Mouse (Mus musculus): Measurements from ENCODE around the gene Tmem114.

The Tmem114 gene

DNA sequence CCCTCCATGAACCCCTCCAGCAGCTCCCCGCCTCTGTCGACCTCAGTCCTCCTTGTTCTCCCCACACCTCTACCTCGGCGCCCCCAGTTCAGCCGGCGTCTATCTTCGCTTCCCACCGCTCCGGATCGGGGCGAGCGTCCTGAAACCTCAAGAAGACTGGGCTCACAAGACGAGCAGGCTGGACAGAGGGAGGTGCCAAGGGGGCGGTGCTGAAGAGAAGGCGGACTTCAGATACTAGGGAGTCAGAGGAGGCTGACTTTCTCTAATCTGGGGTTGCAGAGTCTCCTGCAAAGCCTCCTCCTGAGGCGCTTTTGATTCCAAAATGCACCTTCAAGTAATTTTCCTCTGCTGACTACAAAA, at the start of gene Tmem114:
Gene Tmem114 (minus strand): TSS at position 166 of the 360 bp plus-strand sequence.
- no peak for DNase-seq

DNA sequence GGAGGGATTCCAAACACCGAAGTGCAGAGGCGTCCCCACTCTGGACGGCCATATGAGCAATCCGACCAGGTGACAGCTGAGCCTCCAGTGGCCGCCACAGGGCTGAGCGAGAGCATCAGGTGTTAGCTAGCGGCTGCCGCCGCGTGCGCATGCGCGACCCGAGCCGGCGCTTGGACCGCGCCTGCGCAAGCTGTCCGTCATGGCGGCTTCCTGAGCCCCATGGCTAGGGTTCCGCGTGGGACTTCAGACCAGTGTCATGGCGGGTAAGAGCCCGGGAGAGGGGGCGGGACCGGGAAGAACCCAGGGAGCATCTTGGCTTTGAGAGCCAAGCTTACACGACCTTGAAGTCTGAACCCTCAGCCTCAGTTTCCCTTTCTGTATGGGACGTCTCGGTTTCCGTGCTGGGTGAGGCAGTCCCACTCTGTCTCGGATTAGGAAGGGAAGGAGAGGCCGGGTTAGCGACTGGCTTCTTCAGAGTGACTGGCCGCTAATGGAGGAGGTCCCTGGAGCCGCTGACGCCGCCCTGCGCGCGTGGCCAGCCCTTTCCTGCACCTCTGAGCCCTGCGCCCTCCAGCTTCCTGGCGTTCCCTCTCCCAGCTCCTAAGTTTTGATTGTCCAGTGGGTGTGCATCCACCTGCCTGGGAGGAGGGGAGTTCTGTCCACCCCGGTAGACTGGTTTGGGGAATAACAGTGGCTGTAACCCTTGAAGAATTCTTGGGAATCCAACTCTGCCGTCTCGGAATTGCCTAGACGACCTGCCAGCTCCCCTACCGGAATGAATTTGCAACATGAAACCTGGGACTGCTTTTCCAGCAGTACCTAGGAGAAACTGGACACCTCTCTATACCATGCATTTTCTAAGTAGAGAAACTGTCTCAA, 45.9 kb upstream of the Tmem114 start, which contains the start of gene Mettl22:
Gene Mettl22 (plus strand): TSS at position 186 of the 879 bp plus-strand sequence.
- DNase-seq = peak; percentile 90

DNA sequence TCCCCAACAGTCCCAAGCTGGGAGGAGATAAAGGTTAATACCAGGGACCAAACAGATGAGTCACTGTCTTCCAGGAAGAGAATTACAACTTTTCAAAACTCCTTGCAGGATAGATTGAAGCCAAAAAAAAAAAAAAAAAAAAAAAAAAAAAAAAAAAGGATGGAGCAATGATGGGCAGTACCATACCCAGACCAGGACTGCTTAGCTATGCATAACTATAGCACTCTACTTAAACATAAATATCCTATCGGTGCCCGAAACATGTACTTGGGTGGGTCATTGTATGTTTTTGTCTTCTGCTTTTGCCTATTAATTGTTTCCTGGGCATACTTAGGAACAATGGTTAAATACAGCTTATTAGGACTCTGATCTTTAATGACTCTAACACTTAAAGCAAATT, 45.2 kb upstream of the Tmem114 start:
- DNase-seq = no peak

DNA sequence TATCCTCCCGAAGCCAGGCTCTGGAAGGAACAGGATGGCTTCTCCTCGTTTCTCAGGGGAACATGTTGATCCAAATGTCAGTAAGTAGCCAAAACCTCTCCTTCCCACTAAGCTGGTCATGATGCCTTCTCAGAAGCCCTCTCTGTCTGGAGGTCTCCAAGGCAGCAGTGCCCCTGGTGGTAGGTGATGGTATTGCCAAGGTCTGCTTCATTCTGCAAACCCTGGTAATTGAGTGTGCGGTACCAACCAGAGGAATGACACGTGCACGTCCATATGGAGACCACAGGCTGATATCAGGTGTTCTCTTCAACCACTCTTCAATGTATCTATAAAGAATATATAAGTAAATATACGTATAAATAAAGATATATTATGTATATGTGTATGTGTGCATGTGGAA, 34.2 kb upstream of the Tmem114 start:
- DNase-seq = peak; percentile 58

DNA sequence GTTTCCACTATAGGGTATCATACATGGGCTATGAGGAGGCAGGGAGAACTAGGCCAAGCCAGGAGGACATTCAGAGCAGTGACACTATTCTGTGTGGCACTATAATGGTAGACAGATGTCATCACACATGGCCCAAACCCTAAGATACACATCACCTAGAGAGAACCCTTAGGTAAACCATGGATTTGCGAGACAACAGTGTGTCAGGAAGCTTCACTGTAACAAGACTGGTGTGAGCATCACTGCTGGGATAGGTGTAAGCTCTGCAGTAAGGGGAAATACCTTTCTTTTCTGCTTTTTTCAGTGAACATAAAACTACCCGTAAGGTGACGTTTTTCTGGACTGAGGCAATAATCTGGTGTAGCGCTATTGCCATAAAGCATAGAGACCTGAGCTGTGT, 33.5 kb upstream of the Tmem114 start:
- no peak for DNase-seq

DNA sequence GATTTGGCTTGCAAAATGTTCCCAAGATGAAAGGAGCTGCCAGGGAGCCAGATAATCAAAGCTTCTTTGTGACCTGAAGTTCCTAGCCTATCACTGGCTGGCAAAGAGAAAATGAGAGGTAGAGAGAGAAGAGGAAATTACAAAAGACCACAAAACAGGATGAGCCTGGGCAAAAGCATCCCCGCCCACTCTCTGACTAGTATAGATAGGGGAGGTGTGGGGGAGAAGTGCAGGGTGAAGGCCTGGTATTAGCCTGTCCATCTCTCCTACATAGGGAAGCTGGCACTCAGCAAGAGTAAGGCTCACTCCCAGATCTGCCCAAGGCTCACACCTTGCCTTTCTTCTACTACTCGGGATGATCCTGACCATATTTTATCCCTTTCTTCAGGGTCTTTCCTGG, 30.3 kb upstream of the Tmem114 start:
- no peak for DNase-seq

DNA sequence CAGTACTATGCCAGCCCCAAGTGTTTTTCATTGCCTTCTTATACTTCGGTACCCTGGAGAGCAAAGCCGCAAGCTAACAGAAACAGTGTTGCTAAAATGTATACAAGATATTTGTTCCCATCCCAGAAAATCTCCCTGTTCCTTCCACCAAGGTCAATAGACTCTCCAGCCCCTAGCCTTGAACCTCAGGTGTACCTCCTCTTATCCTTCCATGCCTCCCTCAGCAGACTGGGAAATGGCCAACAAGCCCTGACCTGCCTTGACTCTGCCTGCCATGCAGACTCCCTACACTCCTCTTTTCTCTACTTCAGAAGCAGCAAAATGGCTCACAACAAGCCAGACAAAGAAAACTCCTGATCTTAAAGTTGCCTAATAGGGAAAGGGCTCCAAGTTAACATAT, 28.4 kb upstream of the Tmem114 start:
- no peak for DNase-seq

DNA sequence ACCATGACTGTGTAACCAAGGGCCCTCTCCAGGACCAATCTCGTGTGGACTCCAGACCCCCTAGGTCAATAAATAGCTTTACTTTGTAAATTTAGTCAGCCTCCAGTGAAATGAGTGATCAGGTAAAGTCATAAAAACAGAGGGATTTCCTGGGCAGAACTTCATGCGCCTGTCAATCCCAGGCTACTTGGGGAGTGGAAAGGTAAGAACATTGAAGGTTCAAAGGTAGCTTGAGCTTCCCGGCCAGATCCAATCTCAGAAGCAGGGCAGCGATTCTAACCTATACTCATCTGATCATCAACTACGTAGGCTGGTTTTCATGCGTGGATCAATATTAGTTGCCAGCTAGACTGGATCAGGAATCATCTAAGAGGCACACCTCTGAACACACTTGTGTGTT, 21.3 kb upstream of the Tmem114 start:
- no peak for DNase-seq

DNA sequence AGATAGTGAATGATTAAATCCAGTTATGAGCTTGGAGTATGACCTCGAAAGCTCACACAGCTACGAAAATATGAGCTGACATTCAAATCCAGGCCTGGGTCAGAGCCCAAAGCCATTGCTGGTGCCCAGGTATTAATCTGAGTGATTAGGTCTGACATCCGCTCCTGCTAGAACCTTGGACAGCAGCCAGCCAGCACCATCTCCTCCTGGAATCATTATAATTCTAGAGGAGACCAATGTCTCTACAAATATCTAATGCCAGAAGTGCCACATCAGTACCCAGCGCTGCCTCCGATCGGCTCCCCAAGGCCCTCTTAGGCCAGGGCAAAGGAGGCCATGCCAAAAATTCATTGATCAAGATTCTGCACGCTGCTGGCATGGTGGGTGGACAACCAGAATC, 20.0 kb upstream of the Tmem114 start:
- DNase-seq = no peak

DNA sequence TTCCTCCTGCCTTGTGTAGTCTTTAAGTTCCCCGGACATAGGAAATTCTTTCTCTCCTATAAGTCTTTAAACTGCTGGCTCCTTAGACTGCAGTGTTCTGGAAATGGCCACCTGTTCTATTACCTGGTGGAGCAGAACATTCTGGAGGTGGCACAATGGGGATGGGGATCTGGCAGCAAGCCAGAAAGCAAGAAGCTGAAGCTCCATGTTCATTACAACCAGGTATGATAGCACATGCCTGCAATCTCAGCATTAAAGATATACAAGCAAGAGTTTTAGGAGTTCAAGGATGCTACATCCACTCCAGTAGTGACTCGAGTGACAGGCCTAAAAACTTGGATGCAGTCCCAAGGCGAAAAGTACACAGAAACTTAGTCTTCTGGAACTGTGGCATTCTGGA, 7.7 kb upstream of the Tmem114 start:
- DNase-seq = no peak

DNA sequence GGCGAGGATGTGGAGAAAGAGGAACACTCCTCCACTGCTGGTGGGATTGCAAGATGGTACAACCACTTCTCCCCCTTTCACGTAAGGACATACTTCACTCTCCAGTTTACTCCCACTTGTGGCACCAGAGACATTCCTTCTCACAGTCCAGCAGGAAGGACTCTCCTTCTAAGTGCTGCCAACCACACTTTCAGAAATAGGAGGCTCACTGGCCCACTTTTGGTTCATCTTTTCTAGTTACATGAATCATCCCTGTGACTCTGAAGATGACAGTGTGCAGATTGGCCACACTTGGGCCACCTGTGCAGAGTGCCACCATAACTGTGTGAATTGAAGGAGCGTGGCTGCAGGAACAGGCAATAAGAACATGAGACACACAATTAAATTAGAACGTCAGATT, 4.6 kb upstream of the Tmem114 start:
- no peak for DNase-seq

DNA sequence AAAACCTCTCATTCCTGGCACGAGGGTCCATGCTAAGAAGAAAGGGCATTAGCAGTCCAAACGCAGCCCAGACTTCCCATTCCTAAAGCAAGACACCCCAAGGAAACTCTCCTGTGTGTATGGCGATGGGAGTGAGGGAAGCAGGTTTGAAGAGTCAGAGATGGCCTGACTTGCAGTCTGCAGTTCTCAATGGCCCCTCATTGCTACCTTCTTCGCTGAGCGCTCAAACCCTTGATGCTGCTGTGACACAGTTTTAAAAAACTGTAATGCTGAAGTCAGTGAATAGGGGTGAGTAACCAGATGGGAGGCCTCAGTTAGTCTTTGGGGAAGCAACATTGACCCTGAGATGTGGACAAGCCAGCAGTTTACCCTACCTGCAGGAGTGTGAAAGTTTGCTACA, 800 bp upstream of the Tmem114 start:
- DNase-seq = no peak

DNA sequence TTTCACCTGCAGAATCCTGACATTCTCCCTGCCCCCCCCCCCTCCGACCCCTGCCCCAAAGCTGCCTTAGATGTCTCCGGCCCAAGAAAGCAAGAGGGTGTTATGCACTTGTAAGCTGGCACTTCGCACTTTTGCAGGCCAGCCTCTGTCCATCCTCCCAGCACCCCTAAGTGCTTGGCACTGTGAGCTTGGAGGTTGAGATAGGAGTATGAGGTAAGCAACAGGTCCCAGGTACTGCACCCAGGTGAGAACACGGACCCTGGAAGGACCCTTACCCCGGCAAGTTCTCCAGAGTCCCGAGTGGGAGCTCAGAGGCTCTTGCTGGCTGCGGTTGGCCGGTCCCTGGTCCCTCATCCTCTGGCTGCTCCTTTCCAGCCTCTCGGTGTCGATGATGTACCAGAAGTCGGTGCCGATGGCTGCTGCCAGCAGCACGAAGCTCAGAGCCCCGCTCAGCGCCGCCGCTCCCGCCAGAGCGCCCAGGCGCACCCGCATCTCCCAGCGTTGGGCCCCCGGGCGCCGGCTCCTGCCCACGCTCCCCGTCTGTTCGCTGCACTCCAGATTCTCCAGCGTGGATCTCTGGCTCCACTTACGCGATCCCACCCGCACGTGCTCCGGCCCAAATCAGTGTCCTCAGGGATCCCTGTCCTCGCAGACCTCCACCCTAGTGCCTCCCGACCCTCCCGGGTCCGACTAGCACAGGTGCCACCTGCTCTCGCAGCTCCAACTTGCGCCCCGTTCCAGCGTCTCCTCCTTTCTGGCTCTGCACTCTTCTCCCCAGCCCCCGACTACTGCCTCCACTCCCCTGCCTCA, 570 bp downstream of the Tmem114 start:
- no peak for DNase-seq

DNA sequence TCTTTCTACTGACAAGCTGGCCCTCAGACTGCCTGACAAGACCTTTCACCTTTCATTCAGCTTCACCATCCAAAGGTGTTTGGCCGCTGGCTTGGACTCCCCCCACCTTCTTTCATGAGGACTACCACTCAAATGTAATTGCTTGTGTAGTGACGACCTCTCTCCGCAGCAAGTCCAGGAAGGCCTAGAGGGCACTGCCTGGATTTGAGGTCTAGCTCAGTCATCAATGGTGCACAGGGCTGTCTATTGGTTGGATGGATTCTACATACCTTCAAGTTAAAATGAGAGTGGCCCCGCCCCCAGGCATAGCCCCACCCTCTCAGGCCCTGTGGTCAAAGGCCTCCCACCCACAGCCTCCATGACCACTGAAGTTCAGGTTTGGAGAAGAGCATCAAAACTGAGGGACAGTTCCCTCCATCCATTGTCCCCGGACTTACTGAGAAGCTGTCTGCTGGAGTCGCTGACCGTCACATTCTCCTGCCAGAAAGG, 1.3 kb downstream of the Tmem114 start:
- DNase-seq = no peak

DNA sequence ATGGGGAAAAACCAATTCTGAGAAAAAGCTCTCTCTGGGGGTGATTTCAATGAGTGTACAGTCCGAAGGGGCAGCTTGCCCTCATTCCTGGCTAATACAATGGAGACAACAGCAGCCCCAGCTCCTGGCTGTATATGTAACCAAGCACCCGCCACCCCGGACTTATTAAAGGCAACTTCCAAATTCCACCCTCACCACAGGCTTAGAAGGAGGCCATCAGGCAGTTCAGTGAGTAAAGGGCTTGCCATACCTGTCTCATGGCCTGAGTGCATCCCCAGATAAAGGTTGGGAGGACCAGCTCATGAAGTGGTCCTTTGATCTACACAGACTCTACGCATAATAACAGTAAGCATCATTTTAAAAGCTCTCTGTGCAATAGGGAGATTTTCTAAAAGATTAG, 4.1 kb downstream of the Tmem114 start:
- DNase-seq = no peak

DNA sequence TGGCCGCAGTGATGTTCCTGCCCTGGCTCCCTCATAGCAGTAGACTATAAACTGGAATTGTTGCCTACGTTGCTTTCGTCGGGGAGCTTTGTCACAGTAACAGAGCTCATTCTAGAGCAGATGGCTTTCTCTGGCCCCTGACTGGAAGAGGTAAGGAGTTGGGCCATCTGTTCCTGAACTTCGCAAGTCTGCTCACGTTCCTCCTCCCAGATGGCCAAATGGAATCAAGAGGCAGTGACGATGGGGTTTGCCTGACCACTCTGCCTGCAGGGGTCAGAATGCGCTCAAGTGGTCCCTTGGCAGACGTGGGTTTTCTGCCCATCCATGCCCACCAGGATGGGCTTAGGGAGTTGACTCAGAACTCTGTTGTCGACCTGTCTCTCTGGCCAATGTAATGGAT, 4.6 kb downstream of the Tmem114 start:
- DNase-seq = peak; percentile 52

DNA sequence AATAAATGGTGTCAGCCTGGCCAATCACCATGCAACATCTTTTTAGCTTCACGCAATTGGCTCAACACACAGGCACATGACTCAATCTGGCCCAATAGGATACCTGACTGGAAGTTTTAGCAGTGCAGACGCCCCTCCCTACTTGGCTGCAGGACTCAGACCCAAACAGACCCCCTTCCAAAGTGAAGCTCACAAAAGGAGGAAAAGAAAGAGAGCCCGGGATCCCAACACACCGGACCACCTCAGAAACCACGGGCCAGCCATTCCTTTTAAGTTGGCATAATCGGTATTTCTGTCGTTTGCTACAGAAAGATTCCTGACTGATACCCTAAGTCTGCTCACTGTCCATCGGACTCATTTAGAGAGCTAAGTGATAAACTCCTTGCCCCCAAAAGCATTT, 5.3 kb downstream of the Tmem114 start:
- no peak for DNase-seq

DNA sequence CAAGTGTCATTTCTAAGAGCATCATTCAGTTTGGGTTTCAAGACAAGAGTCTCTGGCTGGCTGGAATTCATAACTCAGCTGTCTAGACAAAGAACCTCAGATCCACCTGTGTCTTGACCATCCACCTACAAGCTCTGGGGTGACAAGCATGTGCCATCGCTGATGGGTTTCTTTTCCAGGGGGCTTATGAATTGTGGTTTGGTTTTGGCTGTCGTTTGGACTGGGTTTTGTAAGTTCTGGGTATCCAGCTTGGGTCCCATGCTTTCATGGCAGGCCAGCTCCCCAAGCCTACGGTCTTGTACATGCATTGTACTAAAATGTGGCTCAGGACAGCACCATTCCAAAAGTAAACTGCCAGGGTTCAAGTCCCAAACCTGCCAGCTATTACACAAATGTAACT, 6.8 kb downstream of the Tmem114 start:
- no peak for DNase-seq

DNA sequence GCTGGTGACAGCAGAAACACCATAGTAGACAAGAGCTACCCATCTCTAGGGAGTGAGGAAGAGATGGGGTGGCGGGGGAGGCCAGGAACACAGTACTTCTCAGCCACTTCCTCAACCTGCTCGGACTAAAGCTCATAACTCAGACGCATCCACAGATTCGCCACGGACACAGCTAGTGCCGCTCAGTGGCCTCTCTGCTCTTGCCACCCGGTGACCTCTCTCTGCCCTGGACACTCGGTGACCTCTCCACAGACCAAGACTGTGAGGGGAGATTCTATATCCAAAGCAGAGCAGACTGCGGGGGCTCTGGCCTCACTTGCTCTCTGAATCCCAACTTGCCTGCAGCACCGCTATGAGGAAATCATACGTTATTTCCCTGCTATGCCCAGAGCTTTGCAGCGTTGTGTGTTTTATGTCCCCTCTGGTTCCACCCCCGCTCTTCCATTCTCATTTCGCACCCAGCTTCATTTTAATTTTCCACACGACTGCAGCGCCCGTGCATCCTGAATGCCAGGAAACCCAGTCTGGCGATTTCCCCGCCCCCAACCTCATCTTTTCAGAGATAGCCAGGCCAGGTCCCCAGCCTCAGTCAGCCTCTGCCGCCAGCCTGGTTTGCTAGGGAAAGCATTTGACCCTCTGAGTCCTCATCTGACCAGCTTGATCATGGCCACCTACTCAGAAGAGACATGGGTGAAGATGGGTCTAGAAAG, 7.8 kb downstream of the Tmem114 start:
- no peak for DNase-seq

DNA sequence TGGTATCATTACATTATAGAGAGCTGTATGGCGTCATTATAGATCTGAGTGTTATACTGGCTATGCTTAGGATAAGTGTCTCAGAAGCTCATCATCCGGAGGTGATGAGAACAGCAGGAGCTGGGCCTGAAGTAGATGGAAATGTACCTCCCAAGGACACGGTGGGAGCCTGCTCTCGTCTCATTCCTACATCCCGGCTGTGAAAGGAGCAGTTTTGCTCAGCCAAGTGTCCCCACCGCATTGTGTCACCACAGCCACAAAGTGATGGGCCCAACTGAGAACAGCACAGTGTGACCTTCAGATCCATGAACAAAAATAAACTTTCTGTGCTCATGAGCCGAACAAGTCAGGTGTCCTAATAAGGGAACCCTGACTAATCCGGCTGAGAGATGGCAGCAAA, 8.9 kb downstream of the Tmem114 start:
- no peak for DNase-seq

DNA sequence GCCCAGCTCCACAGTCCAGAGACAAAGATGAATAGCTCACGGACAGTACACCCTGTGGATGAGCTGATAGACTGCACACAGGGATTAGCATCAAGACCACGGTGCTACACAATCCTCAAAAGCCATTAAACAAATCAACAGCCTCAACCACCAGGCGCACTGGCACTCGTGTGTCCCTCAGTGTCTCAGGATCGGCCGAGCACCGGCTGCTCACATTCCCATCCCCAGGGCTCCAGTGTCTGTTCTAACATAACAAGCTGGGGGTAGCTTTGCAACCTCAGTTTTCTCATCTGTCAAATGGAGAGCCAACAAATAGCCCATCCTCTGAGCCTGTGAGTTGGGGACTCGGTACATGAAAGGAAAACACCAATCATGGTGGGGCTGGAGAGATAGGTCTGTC, 11.5 kb downstream of the Tmem114 start:
- no peak for DNase-seq

DNA sequence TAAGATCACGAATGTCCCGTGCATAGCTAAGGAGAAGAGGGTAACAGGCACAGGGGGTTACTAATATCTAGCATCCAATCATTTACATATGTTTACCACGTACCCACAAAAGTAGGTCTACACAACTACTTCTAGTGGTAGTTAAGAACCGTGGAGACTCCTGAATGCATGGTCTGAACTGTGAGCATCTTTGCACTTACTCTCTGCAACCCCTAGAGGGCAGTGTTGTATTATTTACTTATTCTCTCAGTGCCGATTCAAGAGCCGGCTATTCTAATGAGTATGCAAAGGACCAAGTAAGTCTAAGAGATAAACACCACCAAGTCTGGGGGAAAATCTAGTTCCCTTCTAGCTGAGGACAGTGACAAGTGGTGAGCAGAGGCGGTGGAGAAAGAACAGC, 12.7 kb downstream of the Tmem114 start:
- DNase-seq = peak; percentile 40

DNA sequence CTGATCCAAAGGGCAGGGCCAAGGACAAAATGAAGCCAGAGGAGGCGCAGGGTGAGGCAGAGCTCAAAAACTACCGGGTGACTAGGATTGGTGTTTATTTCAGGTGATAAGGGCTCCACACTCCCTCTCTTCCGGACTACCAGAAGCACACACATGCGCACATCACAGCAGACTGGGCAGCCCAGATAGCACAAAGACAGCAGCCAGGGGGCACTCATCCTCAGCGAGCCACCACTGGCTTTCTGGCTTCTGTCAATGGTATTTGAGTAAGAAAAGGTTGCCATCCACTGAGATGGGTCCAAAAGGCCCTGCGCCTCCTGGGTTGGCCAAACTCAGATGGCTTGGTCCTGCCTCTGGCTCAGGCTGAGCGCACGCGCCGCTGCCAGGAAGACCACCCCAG, 15.7 kb downstream of the Tmem114 start:
- DNase-seq = no peak

All from cerebellum, adult 8-10 months (tissue).